Mouse (Mus musculus) bone marrow macrophage, adult 2 months (primary cell): ENCODE measurements at regions not wholly inside any gene's neighbourhood (a gene's known extent, or its start where the extent isn't known, plus 50 kb on each side); places are given as distances from the start of the nearest gene placed in this dataset.

Experiments used
- H3K27ac ChIP-seq: 2 replicates; pipeline ENCODE4 v1.5.1; 2012; ENCODE audit warnings: low read depth, low read length; ENCODE audit not compliant: insufficient read depth
- H3K4me1 ChIP-seq: 2 replicates; pipeline ENCODE4 v1.6.1; 2012; ENCODE audit warnings: low read length; ENCODE audit not compliant: control insufficient read depth, insufficient read depth
- H3K4me3 ChIP-seq: 2 replicates; pipeline ENCODE4 v1.5.1; 2012; ENCODE audit warnings: mild to moderate bottlenecking, low read length, moderate library complexity; ENCODE audit not compliant: insufficient read depth
- CTCF ChIP-seq: IDR thresholded peaks from 2 replicates; pipeline ENCODE4 v1.5.1; 2012; ENCODE audit warnings: low read depth, mild to moderate bottlenecking, low read length, moderate library complexity
- POLR2A ChIP-seq: IDR thresholded peaks from 2 replicates; pipeline ENCODE4 v1.6.1; 2012; ENCODE audit warnings: mild to moderate bottlenecking, low read depth, low read length, borderline replicate concordance

DNA sequence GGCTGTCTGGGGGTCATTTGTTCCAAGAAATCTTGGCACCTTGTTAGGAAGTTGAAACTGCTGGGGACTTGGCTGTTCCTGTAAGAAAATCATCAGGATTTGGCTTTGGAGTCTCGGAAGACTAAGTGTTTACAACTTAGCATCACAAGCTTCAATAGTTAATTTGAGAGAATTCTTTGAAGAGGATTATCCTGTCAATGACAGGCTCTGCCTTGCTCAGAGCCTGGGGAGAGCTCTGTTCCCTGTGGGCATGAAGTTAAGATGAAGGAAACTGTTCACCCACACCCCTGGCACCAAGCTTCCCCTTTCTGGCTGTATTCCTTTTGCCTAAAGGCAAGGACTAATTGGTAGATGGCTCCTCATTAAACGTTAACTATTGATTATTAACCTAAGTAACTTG, 215.5 kb upstream of the Daam1 start:
- Histone ChIP-seq H3K4me3 (no peak overlapping the region), H3K27ac (no peak overlapping the region), H3K4me1 (no peaks in the 10 kb centered on the region)
- no peak for TF ChIP-seq POLR2A
- TF ChIP-seq CTCF = no peak

DNA sequence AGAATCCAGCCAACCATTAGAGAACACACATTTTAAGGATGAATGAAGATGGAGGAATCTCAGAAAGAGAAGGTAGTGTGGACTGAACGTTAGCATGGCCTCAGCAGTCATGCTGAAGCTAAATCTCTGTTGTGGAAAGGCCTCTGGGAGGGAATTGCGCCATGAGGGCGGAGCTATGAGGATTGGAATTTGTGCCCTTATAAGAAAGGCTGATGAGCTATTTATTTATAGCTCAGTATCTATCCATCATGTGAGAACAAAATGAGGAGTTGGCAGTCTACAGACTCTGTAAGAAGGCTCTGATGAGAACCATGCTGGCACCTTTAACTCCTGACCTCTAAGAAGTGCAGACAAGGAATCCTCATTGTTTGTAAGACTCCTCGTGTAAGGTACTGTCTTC, 214.8 kb upstream of the Daam1 start:
- Histone ChIP-seq H3K4me3 (no peak overlapping the region), H3K27ac (no peak overlapping the region), H3K4me1 (no peaks in the 10 kb centered on the region)
- TF ChIP-seq POLR2A (no peak), CTCF (no peak)

DNA sequence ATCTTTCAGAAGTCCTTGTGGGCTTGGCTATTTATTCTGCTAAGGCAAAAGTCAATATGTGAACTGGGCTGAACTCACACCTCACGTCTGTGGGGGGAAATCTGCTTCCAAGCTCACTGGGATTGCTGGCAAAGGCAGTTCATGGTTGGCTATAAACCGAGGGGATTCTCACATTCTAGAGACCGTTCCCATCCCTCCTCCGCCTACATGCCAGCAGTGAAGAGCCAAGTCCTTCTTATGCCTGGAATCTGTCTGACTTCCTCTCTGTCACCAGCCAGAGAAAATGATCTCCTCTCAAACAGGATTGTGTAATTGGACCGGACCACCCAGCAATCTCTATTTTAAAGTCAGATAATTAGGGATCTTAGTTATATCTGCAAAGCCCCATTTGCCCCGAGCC, 212.4 kb upstream of the Daam1 start:
- TF ChIP-seq POLR2A (no peak), CTCF (no peak)
- no peaks in the 10 kb centered on the region for H3K4me1 ChIP-seq
- no peak overlapping the region for H3K4me3 ChIP-seq
- no peak overlapping the region for H3K27ac ChIP-seq

DNA sequence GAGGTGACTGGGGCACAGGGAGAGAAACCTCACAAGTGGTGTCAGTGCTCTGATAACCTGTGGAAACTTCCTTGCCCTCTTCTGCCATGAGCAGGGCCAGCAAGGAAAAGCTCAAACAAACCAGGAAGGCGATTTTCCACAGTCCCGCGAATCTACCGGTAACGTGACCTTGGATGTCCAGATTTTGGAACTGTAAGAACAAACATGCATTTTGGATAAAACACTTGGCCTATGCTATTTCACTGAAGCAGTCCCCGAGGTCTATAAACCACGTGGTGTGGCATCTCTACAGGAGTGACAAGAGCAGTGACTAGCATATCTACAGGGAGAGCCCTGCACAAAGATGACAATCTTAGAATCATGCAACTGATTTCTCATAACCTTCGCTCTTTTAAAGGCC, 211.9 kb upstream of the Daam1 start:
- H3K4me1 ChIP-seq = no peaks in the 10 kb centered on the region
- TF ChIP-seq CTCF (no peak), POLR2A (no peak)
- no peak overlapping the region for H3K4me3 ChIP-seq
- no peak overlapping the region for H3K27ac ChIP-seq

DNA sequence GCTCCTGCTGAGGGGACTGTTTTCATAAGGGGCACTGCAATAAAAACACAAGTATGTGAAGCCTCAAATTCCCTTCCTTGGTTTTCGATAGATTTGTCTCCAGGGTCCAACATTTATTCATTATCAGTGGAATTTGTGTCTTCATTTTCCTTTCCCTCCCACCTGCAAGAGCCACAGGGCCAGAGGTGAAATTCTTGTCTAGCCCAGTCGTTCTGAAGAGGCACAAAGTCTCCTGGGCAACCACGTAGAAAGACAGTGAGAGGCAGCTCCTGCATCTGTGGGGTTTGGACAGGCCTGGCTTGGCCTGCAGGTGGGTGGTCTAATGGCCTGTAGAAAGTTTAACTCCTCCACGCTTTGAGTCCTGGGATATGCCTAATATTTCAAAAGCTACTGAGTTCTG, 211.3 kb upstream of the Daam1 start:
- Histone ChIP-seq H3K4me3 (no peak overlapping the region), H3K4me1 (no peaks in the 10 kb centered on the region), H3K27ac (no peak overlapping the region)
- TF ChIP-seq POLR2A (no peak), CTCF (no peak)

DNA sequence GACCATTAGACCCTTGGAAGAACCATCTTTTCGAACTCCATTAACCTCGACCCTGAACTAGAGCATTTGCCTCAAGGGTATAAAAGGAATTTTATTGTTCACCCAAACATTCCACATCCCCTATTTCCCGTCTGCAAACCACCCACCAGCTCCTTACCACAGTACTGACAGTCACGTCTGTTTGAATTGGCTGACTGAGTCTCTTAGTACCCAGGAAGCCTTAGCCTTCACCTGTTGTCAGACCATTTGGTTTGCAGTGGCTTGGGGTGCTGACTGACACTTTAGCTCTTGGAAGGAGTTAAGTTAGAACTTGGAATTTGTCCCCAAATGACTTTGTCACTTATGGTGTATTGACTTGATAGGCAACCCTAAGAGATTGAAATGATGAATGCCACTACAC, 209.3 kb upstream of the Daam1 start:
- Histone ChIP-seq H3K4me1 (no peaks in the 10 kb centered on the region), H3K4me3 (no peak overlapping the region), H3K27ac (no peak overlapping the region)
- TF ChIP-seq CTCF = no peak
- no peak for TF ChIP-seq POLR2A

DNA sequence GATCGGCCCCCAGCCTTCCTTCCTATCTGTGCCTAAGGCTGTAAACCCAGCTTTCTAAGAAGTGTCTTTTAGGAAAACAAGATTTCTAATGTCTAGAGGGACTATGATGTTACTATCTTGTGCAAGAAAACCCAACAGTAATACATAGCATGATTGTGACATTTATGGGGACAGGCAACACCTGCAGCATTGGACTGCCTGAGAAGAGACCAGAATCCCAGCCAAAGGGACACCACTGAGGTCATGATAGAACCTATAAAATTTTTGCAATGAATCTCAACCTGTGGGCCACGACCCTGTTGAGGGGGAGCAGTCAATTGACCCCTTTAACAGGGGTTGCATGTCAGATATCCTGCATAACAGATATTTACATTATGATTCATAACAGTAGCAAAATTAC, 208.1 kb upstream of the Daam1 start:
- Histone ChIP-seq H3K27ac (no peak overlapping the region), H3K4me1 (no peaks in the 10 kb centered on the region), H3K4me3 (no peak overlapping the region)
- TF ChIP-seq CTCF (no peak), POLR2A (no peak)

DNA sequence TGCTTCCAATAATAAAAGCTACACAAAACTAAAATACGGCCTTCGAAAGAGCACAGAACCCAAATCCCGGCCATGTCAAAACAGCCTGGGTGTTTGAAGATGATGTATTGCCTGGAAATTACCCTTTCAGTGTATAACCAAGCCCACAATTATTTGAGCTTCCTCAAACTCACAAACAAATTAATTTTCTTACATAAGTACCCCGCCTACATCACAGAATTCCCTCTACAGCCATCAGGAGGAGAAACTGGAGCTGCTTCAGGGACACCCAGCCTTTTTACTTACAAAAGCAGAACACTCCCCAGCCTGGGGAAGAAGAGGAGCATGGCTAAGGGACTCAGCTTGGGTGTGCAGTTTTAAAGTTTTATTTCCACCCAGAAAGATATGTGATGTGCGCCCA, 207.6 kb upstream of the Daam1 start:
- Histone ChIP-seq H3K27ac (no peak overlapping the region), H3K4me1 (no peaks in the 10 kb centered on the region), H3K4me3 (no peak overlapping the region)
- no peak for TF ChIP-seq CTCF
- no peak for TF ChIP-seq POLR2A

DNA sequence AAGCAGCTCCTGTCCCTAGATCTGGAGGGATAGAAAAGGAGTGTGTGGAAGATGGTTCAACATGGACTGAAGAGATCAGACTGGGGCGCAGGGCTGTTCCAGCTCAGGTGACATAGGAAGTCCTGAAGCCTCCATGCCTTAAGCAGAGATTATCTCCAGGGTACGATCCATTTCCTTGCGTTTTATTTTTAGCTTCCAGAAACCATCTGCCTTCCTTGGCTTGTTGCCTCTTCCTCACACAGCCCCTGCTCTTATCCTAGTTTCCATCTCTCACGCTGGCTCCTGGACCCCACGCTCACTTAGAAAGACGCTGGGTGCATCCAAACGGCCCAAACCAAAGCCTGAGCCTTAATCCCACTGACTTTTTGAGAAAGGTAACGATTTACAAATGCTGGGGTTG, 206.8 kb upstream of the Daam1 start:
- Histone ChIP-seq H3K27ac (no peak overlapping the region), H3K4me1 (no peaks in the 10 kb centered on the region), H3K4me3 (no peak overlapping the region)
- TF ChIP-seq CTCF (no peak), POLR2A (no peak)

DNA sequence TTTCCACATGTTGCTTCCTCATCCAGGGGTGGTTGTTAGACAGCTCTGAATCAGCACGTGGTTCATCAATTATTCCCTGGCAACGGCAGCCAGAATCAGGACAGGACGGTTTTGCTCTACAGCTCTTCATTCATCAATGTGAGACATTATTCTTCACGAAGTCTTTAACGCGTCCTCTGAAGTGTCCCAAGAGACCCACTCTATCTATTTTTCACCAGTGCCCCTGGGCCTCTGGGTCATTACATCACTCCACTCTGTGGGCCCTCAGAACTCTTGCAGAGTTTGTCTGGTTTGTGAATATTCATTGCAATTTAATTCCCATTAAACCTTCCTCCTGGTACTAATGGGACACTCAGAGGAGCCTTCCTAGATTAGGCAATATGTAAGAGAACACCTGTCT, 206.2 kb upstream of the Daam1 start:
- no peaks in the 10 kb centered on the region for H3K4me1 ChIP-seq
- no peak for TF ChIP-seq POLR2A
- no peak for TF ChIP-seq CTCF

DNA sequence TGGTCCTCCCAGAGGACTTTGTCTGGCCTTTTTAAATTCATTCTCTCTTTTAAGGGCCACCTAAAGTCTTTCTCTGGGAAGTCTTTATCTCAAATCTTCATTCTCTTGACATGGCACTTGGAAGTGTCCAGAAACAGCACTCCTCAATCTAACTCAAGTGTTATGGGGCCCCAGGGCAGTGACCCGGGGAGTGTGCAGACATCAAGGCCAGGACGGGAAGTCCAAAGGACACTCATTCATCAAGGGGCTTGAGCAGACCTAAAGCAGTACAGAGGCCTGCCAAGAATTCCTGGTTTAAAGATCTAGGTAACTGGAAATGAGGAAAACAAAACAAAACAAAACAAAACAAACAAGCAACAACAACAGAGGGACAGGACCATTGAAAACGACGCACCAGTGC, 205.8 kb upstream of the Daam1 start:
- no peak overlapping the region for H3K27ac ChIP-seq
- TF ChIP-seq CTCF (no peak), POLR2A (no peak)
- no peaks in the 10 kb centered on the region for H3K4me1 ChIP-seq

More for the DNA sequence above, 206.2 kb upstream of the Daam1 start:
- H3K27ac ChIP-seq = no peak overlapping the region
- no peak overlapping the region for H3K4me3 ChIP-seq

More for the DNA sequence above, 205.8 kb upstream of the Daam1 start:
- H3K4me3 ChIP-seq = no peak overlapping the region
